Mouse (Mus musculus) CH12.LX (cell line): ENCODE measurements around the gene Lrrc4.

ENCODE experiments used
- CHD2 ChIP-seq: IDR thresholded peaks from 2 replicates; pipeline ENCODE4 v1.6.1; 2011; ENCODE audit warnings: low read length, improper control_type of control experiment
- CTCF ChIP-seq, 2 experiments: IDR thresholded peaks in 1 of 2; conservative IDR thresholded peaks in 1 of 2; 2 replicates each; pipeline ENCODE4 v1.5.1; 2011 to 2012; ENCODE audit warnings: low read depth in 2 of 2, low read length in 2 of 2, improper control_type of control experiment in 1 of 2, inconsistent platforms in 1 of 2, mild to moderate bottlenecking in 1 of 2, moderate library complexity in 1 of 2
- ELF1 ChIP-seq: IDR thresholded peaks from 2 replicates; pipeline ENCODE4 v1.6.1; 2014; ENCODE audit warnings: low read depth, mild to moderate bottlenecking, inconsistent platforms, low read length, improper control_type of control experiment
- HCFC1 ChIP-seq: IDR thresholded peaks from 2 replicates; pipeline ENCODE4 v1.6.1; 2012; ENCODE audit warnings: low read depth, mild to moderate bottlenecking, inconsistent platforms, low read length, improper control_type of control experiment
- PAX5 ChIP-seq: IDR thresholded peaks from 2 replicates; pipeline ENCODE4 v1.6.1; 2012; ENCODE audit warnings: low read length, inconsistent platforms, mixed read lengths
- POLR2A ChIP-seq: IDR thresholded peaks from 2 replicates; pipeline ENCODE4 v1.6.1; 2011; ENCODE audit warnings: low read depth, mild to moderate bottlenecking, improper control_type of control experiment, low read length
- POLR2AphosphoS2 ChIP-seq: IDR thresholded peaks from 2 replicates; pipeline ENCODE4 v1.6.1; 2011; ENCODE audit warnings: low read depth, low read length, improper control_type of control experiment
- RCOR1 ChIP-seq: conservative IDR thresholded peaks from 2 replicates; pipeline ENCODE4 v1.6.1; 2012; ENCODE audit warnings: low read depth, mild to moderate bottlenecking, inconsistent platforms, low read length, improper control_type of control experiment
- USF2 ChIP-seq: conservative IDR thresholded peaks from 2 replicates; pipeline ENCODE4 v1.6.1; 2011; ENCODE audit warnings: low read depth, low read length, improper control_type of control experiment

DNA sequence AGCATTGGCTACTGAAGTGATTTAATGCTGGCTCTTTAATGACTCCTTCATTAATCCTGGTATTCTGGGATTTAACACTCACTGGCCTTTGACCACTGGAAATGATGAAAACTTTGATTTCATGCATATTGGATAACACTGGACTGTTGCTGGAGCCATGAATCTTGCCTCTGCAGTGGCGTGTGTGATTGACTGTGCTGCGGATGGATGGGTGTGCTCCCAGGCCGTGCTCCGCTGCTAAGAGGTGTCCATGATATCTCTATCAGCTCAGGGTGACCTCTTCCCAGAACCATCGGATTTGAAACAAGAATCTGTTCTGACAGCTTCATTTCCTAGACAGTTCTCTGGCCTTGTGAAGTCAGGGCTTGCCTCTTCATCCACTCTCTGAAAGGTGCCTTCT lies 145.8 kb downstream of the Lrrc4 start:
- TF ChIP-seq CTCF (conservative IDR thresholded peaks at IDR 0.05 in 1 of 2, IDR thresholded peaks at IDR 0.05 in 1 of 2; ENCODE audit: low read depth in 2 of 2, low read length in 2 of 2), result no peak
- TF ChIP-seq USF2, result no peak
- no peak for TF ChIP-seq POLR2A
- TF ChIP-seq HCFC1, result no peak
- TF ChIP-seq RCOR1, result no peak
- no peak for TF ChIP-seq PAX5
- no peak for TF ChIP-seq ELF1
- no peak for TF ChIP-seq CHD2
- no peak for TF ChIP-seq POLR2AphosphoS2
